Mouse (Mus musculus) erythroblast, embryonic 14.5 days (primary cell): ENCODE results near the gene Abcb8.

Source experiments
- GATA1 ChIP-seq: IDR thresholded peaks from 2 replicates; pipeline ENCODE4 v1.6.1; 2012; ENCODE audit warnings: low read length, inconsistent platforms, mixed read lengths
- TAL1 ChIP-seq: IDR thresholded peaks from 3 replicates; pipeline ENCODE4 v1.6.1; 2012; ENCODE audit warnings: low read length, inconsistent platforms, mixed read lengths

- no peak for TF ChIP-seq TAL1
- TF ChIP-seq GATA1, result no peak
Observed at GRCm38 (mm10) chr5:24444746-24445427, 51.4 kb downstream of the Abcb8 start, which contains the start of gene Fastk.
